Mouse (Mus musculus): ENCODE data around the gene Zc2hc1c.

DNA sequence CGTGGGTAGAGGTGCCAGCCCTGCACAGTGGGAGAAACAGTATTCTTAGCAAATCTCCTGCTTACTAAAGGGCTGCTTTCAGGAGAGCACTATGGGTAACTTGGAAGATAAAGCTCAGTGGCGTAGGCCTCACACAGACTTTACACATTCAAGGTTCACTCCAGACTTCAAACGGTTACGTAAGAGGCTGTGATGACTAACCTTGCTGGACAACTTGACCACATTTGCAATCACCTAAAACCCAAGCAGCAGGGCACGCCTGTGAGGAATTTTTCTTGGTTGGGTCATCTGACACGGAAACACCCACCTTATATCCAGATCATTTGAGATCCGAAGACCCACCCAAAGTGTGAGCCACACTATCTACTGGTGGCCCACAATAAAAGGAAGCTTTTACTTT, 41.8 kb downstream of the Zc2hc1c start:
- no peak for TF ChIP-seq POLR2A (IDR thresholded peaks at IDR 0.05; ENCODE audit: extremely low read depth, insufficient read depth, low read length)
- TF ChIP-seq CTCF (IDR thresholded peaks at IDR 0.05; ENCODE audit: extremely low read depth, insufficient read depth, low read length), result no peak
